Mouse (Mus musculus) embryonic fibroblast, embryonic 13.5 days (primary cell): ENCODE measurements at regions not wholly inside any gene's neighbourhood (a gene's known extent, or its start where the extent isn't known, plus 50 kb on each side); places are given as distances from the start of the nearest gene placed in this dataset.

ENCODE experiments used
- CTCF ChIP-seq: IDR thresholded peaks from 2 replicates; pipeline ENCODE4 v1.5.1; 2011; ENCODE audit warnings: mild to moderate bottlenecking, control low read depth, low read length, moderate library complexity, borderline replicate concordance; ENCODE audit not compliant: insufficient read depth
- POLR2A ChIP-seq: IDR thresholded peaks from 2 replicates; pipeline ENCODE4 v1.6.1; 2011; ENCODE audit warnings: low read depth, mild to moderate bottlenecking, control low read depth, low read length, moderate library complexity

DNA sequence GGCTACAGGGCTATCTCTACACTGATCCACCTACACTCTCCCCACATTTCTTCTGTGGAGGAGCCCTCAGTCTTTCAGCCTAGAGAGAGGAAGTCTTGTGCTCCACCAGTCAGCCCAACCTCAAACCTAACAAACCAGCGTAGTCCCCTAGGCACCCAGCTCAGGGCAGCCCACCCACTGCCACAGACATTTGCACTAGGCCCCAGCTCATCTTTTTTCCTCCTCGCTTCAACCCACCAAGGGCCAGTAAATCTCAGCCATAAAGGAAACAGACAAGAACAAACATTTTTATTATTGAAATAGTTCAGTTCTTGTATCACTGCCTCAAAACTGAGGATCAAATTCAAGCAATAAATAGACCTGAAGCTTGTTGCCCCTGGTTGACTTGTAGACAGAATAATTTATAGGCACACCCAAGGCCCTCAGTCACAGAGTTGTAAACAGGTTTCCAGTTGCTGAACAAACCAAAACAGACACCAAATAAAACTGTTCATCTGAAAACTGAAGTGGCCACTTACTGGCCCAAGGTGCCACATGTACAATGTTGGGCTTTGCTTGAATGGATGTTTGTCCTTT lies 58.0 kb upstream of the Cdyl start:
- TF ChIP-seq CTCF (no peak), POLR2A (no peak)
